Mouse (Mus musculus) ES-E14 (cell line): ENCODE results near the gene Tagap1. TPM values are rescaled to one million over a fixed set of nuclear protein-coding genes. Genes with fewer than 3 reads are reported as not detected.
A peak's percentile ranks its signal among the peaks of the same experiment; 100 is the strongest.
"Not testable (repeated sequence)": the region's sequence is repeated elsewhere in the genome, so short reads cannot be mapped to it uniquely, and the experiment has no call there.

Experiments used
- DNase-seq: peaks from one replicate; pipeline ENCODE4 v3.0.0-alpha.2; 2013; ENCODE audit warnings: low read depth, low spot score
- H3K27ac ChIP-seq: 2 replicates; pipeline ENCODE4 v1.5.1; 2012; ENCODE audit warnings: low read depth, mild to moderate bottlenecking, low read length, moderate library complexity, mixed read lengths; ENCODE audit not compliant: poor library complexity, insufficient read depth, severe bottlenecking
- H3K36me3 ChIP-seq: 2 replicates; pipeline ENCODE4 v1.6.1; 2012; ENCODE audit warnings: mild to moderate bottlenecking, low read length, moderate library complexity, mixed read lengths; ENCODE audit not compliant: control insufficient read depth, poor library complexity, insufficient read depth, severe bottlenecking
- H3K4me1 ChIP-seq, 2 experiments: fragments of 150-350 bp in 1 of 2; sonication (generic) in 1 of 2; 2 replicates each; pipeline ENCODE4 v1.6.1; 2012; ENCODE audit warnings: low read length in 2 of 2, mild to moderate bottlenecking in 1 of 2, mixed read lengths in 1 of 2; ENCODE audit not compliant: control insufficient read depth in 2 of 2, insufficient read depth in 2 of 2, poor library complexity in 1 of 2
- H3K4me3 ChIP-seq, 2 experiments: fragments of 150-350 bp in 1 of 2; sonication (generic) in 1 of 2; 2 replicates each; pipeline ENCODE4 v1.5.1; 2012; ENCODE audit warnings: low read length in 2 of 2, low read depth in 1 of 2, mild to moderate bottlenecking in 1 of 2, mixed read lengths in 1 of 2; ENCODE audit not compliant: insufficient read depth in 1 of 2, poor library complexity in 1 of 2, severe bottlenecking in 1 of 2
- H3K9ac ChIP-seq: 2 replicates; pipeline ENCODE4 v1.6.1; 2012; ENCODE audit warnings: low read depth, mild to moderate bottlenecking, low read length, mixed read lengths; ENCODE audit not compliant: poor library complexity, insufficient read depth, severe bottlenecking
- H3K9me3 ChIP-seq: fragments of 150-350 bp; sonication (generic); 2 replicates; pipeline ENCODE4 v1.6.1; 2012; ENCODE audit warnings: low read depth, mild to moderate bottlenecking, low read length; ENCODE audit not compliant: control insufficient read depth, insufficient read depth
- in situ Hi-C, 2 experiments: fragments of 600-800 bp; cut with MboI; formaldehyde crosslinking; loops; one replicate each; pipeline ENCODE4 v1.15.1; 2025; ENCODE audit warnings: low sequenced_read_pairs in 2 of 2, inconsistent platforms in 1 of 2; ENCODE audit not compliant: unreplicated experiment in 2 of 2
- total RNA-seq: library from RNA; depleted of rRNA; stranded (reverse); fragments of 300-350 nt; gene quantifications from 2 replicates; pipeline ENCODE4 v1.2.3, GENCODE M21; 2012; rRNA removed

Gene Tagap1
- 5.8 and 6.5 TPM in 2 replicates for total RNA-seq

DNA sequence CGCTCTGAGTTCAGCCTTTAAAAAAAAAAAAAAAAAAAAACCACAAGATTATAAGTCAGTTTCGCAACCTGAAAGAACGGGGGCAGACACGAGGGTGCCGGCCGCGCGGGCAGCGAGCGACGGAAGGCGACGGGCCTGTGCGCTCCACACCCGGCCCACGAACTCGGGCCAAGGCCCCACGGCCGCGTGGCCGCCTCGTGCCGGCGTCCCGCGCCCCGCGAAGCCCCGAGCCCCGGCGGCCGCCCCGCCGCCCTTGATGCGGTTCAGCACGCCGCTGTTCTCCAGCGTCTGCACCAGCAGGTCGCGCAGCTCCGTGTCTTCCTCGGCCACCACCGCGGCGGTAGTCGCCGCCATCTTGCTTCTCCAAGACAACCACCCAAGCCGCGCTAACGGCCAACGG lies at the start of gene Tagap1:
TSS of gene Tagap1 (minus strand) at position 381 of the 400 bp plus-strand sequence.
- H3K9ac ChIP-seq, H3K4me1 ChIP-seq, DNase-seq, H3K9me3 ChIP-seq, H3K36me3 ChIP-seq, H3K27ac ChIP-seq: not testable (repeated sequence)
- in situ Hi-C loops, result loop anchor here in 1 of 2 experiments (25.0 kb wide), 1 partner anchor 977 kb away; the partner anchor contains the start of genes Rsph3a and Tagap
- peak within 1 kb of the TSS; percentile 39 to 65 for H3K4me3 ChIP-seq

DNA sequence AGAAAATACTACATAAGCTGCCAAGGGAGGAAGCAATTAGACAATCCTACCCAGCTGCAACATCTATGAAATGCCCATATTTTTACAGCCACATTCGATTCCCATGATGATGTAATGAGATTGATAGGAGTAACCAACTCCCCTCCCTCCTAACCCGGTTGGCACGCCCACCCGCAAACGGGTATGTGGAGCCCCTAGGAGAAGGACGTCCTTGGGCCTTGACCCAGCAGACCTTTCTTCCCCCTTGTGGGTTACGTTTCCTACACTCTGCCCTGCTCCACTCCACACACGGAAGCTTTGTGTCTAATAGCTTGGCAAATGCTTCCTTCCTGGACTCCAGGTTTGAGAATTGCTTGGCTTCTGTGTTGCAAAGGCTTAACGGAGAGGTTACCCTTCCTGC lies 48.9 kb upstream of the Tagap1 start:
- in situ Hi-C loops, H3K4me1 ChIP-seq, H3K27ac ChIP-seq, H3K9me3 ChIP-seq, H3K36me3 ChIP-seq, H3K4me3 ChIP-seq, DNase-seq, H3K9ac ChIP-seq: not testable (repeated sequence)

DNA sequence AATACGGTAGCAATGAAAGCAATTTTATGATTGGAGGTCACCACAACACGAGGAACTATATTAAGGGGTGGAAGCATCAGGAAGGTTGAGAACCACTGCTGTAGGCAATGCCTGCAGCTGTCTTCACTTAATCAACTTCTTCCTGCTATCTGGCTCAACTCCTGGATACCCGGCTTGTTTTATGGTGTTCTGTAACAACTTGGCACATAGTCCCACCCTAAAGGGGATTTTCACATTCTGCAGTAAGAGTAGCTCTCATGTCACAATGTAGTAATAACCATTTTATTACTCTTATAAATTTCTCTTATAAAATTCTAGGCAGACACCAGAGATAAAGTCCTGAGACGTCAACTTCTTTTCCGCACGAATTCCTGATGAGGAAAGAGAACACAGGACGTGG lies 48.5 kb upstream of the Tagap1 start:
- H3K4me3 ChIP-seq, H3K9me3 ChIP-seq, H3K36me3 ChIP-seq, H3K27ac ChIP-seq, H3K4me1 ChIP-seq, in situ Hi-C loops, DNase-seq, H3K9ac ChIP-seq: not testable (repeated sequence)

DNA sequence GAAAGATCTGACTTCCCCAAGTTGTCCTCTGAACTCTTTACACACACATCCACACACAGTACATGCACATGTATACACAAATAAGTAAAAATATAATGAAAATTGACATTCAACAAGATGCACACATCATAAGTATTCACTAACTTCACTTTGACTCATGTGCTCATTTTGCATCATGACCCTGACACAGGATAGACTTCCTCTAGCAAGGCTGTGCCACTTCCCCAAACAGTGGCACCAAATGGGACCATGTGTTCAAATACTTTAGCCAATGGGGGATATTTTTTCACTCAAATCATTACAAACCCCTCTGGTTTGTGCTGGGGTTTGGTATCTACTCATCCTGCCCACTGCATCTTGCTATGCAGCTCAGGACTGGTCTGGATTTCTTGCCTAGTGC lies 47.9 kb upstream of the Tagap1 start:
- H3K4me3 ChIP-seq, H3K27ac ChIP-seq, in situ Hi-C loops, H3K9me3 ChIP-seq, H3K36me3 ChIP-seq, DNase-seq, H3K4me1 ChIP-seq, H3K9ac ChIP-seq: not testable (repeated sequence)

DNA sequence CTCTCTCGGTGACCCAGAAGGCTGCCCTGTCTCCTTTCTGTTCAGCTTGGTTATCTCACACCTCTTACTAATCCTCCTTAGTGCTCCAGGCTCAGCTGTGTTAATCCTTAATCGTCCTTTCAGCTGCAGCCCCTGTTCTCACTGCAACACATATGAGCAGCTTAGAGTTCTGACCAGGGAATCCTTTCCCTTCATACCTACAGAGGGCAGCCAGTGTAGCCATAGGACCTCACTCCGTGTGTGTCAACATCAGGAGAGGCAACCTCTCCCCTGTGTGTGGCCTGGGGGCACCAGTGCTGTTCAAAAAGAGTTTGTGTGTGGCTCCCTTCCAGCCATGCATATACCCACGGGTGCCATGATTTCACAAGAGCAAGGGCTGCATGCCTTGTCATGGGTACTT lies 44.7 kb upstream of the Tagap1 start:
- H3K9ac ChIP-seq, H3K9me3 ChIP-seq, H3K4me3 ChIP-seq, DNase-seq, H3K27ac ChIP-seq, H3K4me1 ChIP-seq, in situ Hi-C loops, H3K36me3 ChIP-seq: not testable (repeated sequence)

DNA sequence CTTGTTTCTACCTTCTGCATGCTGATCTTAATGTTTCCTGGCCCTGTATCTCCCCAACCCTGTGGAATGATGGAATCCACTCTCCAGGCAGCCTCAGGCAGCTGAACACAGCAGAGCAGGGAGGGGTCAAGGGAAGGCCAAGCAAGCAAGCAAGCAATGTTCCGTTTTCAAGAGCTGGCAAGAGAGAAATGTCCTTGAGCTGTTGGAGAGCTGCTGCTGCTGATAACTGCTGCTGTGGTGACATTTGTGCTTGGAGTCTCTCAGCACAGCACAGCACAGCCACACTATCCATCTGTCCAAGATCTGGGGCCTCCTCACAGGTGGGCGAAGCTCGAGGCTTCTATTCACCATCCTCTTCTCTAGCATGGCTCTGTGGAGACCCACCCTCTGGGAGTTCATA lies 42.4 kb upstream of the Tagap1 start:
- H3K9me3 ChIP-seq, DNase-seq, H3K27ac ChIP-seq, H3K4me1 ChIP-seq, H3K36me3 ChIP-seq, in situ Hi-C loops, H3K4me3 ChIP-seq, H3K9ac ChIP-seq: not testable (repeated sequence)

DNA sequence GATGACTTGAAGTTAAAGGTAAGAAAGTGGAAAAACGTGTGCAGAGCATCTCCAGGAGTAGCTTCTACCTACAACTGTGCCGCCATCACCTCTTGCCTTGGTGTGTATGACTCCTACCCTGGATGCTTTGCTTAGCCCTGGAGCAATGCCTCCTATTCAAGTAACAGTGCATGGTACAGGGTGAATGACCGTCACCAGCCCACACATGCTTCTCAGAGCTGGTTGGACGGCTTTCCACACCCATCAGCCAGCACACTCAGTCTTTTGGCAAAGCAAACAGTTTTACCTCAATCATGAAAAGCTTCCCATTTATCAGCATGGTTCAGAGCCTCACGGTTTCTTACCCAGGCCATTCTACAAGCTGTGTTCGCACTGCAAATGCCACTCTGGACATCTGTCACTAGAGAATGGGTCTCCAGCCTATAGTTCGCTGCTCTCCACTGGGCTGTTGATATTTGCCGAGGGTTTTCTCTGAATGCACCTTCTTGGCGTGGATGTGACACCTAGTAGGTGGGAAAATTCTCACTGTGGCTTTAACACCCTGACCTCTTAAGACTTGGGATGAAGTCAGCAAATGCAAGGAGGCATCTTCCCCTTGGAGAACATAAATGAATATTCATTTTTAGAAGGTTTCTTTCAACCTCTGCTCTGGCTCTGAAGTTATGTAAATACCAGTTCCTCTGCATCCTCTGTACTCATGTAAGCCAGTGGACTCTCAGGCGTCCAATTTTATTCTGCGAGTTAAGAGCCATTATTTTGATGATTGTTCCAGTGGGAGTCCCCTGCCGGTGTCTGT lies 41.0 kb upstream of the Tagap1 start:
- H3K9me3 ChIP-seq, DNase-seq, H3K4me3 ChIP-seq, H3K27ac ChIP-seq, H3K4me1 ChIP-seq, in situ Hi-C loops, H3K9ac ChIP-seq, H3K36me3 ChIP-seq: not testable (repeated sequence)

DNA sequence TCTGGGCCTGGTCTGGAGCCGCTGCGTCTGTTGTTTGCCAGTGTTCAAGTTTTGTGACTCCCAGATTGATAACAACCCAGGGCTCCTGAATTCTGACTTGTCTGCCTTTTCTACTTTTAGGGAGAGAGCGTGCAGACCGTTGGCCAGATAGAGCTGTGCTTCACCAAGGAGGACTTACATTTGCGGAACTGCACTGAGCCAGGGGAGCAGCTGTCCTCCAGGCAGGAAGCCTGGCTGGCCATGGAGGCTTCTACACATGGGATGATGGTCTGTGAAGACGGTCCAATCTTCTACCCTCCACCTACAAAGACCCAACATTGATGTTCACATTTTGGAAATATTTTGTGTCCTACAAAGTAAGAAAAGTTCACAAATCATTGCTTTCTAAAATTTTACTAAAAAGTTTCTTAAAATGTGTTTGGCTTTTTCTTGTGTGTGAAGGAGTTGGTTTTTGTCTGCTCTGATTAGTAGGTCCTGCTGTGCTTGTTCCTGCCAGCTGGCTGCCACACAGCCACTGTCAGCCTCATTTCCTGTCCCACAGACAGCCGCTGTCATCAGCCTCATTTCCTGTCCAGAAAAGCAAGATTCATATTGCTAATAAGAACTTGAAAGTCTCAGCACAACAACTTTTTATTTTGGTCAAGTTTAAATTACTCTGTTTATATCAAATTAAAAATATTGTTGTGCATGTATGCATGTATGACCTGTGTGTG lies 37.0 kb upstream of the Tagap1 start:
- H3K36me3 ChIP-seq, in situ Hi-C loops: not testable (repeated sequence)

More for the DNA sequence above, 37.0 kb upstream of the Tagap1 start:
- not testable (repeated sequence) for DNase-seq, H3K9me3 ChIP-seq, H3K9ac ChIP-seq, H3K4me3 ChIP-seq, H3K27ac ChIP-seq, H3K4me1 ChIP-seq
